Mouse (Mus musculus): ENCODE measurements at regions not wholly inside any gene's neighbourhood (a gene's known extent, or its start where the extent isn't known, plus 50 kb on each side); places are given as distances from the start of the nearest gene placed in this dataset.
"Not testable (repeated sequence)": the region's sequence is repeated elsewhere in the genome, so short reads cannot be mapped to it uniquely, and the experiment has no call there.

DNA sequence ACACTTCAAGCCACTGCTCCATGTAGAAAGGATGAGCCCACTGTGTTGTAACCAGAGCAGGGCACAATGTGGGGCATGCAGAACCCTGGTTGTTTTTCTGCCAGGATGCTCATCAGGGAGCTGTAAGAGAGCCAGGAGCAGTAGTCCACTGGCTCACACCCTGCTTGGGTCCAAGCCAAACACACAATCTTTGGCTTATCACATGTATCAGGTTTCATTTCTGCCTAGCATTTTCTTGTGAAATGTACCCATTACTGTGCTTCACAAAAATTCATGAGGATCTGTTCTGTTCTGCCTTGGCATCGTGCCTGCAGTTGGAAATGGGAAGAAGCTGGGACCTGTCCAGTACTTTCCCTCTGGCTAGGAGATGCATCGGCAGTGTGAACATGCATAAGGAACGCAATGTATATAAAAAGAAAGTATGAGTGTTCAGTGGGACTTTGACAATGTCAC, 491.6 kb upstream of the Igfbp3 start:
- in situ Hi-C loops (cut with MseI, MboI), result no loop called here

DNA sequence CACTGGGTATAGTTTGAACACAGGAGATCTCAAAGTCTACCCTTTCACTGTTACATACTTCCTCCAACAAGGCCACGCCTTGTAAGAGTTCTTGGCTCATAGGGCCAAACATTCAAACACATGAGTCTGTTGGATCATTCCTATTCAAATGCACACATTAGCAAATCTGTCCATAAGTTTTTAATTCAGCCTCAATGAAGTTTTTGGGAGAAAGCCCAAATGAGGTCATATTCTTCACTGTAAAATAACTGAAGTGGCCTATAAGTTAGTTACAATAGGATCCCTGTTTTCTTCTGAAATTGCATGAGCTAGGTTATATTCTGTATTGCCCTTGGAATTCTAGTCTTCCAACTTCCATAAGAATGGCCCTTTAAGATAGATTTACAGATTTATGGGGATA, 483.9 kb upstream of the Igfbp3 start:
- in situ Hi-C loops (cut with MseI, MboI), result no loop called here

DNA sequence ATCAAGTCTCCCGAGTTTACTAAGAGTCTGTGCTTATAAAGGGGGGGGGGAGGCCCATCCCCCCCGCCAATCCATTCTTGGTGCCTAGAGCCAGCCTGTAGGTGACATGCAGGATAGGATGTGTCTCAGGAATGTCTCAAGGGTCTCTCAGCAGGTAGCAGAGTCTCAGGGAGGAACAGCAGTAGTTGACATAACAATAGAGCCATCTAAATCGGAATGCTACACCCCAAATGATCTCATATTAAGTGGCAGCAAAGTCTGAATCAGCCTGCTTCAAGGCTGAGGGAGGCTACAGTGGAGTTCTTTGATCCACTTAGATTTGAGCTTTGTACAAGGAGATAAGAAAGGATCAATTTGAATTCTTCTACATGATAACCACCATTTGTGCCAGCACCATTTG, 476.0 kb upstream of the Igfbp3 start:
- in situ Hi-C loops (cut with MseI, MboI), result not testable (repeated sequence)

DNA sequence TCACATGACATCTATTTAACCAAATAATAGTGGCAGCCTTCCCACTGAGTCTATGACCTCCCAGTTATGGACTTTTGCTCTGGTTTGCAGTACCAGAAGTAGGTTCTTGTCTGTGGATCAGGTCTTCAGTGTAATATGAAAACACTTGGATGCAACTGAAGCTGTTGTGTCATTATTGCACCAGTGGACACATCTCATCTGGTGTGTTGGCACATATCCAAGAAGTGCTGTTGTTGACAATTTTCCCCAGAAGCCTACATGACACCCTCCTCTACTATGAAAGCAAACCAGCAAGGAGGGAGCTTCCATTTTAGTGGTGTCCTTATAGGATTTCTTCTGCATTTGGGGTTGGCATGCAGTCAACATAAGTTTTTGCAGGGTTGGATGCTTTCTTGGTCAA, 459.1 kb upstream of the Igfbp3 start:
- in situ Hi-C loops (cut with MseI, MboI), result no loop called here

DNA sequence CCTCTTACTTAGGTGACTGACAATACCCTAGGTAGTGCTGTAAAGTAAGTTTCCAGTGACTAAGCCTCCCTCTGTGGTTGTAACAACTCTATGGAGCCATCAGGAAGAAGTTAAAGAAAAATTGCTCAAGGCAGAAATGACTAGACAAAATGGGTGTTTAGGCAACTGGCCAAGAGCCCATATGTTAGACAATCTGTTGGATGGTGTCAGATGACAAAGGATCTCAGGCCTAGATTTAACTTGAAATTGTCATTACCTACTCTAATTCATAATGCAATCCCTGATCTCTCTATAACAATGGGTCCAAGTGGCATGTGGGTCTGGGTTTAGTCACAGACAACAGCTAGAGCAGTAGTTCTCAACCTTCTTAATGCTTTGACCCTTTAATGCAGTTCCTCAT, 416.9 kb upstream of the Igfbp3 start:
- in situ Hi-C loops (cut with MseI, MboI), result no loop called here

DNA sequence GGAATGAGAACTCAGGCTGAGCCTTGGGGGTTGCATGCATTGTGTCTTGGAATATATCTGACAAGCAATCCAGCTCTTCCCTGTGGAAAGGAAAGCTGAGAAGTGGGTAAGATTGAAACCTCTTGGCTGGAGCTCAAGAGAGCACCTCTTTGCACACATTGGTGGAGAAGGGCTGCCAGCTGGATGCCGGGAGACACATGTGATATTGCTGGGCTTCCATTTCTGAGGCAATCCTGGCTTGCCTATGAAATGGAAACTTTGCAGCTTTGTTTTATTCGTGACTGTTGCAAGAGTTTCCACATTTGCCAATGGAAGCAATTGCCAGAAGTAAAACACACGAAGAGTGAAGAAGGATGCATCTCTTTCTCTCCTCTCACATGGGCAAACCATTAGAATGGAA, 411.5 kb upstream of the Igfbp3 start:
- in situ Hi-C loops (cut with MseI, MboI), result no loop called here

DNA sequence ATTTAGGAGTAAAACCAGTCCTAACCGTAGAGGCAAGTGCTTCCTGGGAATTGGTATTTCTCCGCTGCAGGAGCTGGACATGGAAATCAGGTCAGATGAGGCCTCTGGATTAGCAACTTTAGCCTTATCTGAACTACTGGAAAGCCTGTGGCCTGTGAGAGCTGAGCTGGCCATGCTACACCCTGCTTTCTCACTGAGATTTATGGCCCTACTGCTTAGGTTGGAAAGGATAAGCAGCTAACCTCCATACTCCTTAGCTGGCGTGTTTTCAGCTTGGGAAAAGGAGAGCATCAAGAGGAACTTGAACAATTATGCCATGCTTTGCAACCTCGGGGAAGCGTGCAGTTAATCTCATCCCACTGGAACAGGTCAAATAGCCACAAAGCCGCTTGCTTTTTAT, 406.6 kb upstream of the Igfbp3 start:
- in situ Hi-C loops (cut with MseI, MboI), result no loop called here

DNA sequence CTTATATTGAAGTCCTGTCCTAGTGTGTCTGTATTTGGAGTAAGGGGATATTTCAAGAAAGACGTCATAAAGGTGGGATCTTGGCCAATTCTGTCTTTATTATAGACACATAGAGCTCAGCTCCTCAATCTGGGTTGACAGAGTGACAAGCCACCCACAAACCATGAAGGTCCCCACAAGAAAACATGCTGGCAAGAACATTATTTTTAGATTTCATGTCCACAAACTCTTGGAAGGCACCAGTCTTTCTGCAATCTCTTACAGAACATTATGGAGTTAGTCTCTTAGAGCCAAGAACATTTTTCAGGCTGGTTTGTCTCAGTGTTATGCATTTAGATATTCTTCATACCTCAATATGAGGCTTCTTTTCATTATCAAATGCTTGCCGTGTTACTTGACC, 397.0 kb upstream of the Igfbp3 start:
- in situ Hi-C loops (cut with MseI, MboI), result no loop called here

DNA sequence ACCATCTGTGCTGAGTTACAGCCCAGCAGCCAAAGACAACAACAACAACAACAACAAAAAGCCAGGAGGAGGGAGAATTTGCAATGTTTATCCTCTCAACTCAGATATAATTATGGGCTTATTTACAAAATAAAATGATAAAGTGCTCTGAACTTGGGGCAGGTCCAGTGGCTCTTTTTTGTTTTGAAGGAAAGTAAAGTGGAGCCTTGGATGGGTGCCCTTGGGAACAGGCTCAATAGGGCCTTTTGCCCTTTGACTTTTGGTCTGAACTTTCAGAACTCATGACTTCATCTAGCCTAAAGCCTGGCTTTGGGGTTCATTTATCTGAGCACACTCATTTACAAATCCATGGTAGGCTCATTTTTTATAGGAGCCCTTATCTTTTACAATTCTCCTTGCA, 396.2 kb upstream of the Igfbp3 start:
- in situ Hi-C loops (cut with MseI, MboI), result no loop called here

DNA sequence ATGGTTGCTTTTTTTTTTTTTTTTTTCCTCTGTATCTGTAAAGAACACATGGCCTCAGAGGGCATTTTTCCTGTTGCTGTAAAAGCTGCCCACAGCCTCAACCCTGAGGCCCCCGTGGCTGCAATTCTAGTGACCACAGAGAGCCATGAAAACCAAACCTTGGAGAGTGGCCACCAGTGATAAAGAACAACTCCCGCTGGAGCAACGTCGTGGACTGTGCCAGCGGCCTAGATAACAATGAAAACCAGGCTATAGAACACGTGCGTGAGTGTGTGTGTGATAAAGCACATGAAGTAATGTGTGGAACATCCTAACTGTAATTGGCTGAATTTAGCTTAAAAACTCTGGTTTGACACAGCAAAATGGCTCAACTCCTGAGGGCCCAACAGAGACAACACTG, 392.9 kb upstream of the Igfbp3 start:
- in situ Hi-C loops (cut with MseI, MboI), result no loop called here

DNA sequence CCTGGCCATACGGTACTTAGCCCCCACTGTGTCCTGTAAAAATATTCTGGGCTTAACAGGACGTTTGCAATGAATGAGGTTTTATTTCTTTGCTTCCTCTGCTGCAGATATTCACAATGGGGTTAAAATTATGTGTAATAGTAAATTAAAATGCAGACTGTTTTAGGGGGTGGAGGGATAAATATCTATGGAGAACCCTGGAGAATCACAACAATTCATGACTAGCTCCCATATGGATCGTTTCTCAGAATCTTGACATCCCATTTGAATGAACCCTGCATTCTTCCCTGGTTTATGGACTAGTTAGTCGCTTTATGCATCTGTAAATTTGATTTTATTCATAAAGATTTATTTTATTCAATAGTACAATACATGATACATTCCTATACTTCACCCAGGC, 378.3 kb upstream of the Igfbp3 start:
- in situ Hi-C loops (cut with MseI, MboI), result no loop called here

DNA sequence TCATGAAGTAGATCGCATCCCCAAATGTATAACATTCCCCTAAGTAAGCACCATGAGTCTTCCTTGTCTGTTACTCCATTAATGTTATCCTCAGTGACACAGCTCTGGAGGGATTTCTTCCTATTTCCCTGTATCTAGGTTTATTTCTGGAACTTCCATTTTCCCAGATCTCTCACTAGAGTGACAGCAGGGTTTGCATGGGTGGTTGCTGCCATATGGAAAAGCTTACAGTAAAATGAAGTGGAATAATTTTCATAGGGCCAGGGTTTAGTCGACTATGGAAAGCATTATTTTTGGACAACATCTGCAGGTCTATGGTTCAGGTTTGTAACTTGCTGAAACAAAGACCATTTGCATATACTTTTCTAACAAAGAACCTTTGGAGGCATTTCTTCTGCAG, 369.6 kb upstream of the Igfbp3 start:
- in situ Hi-C loops (cut with MseI, MboI), result no loop called here

DNA sequence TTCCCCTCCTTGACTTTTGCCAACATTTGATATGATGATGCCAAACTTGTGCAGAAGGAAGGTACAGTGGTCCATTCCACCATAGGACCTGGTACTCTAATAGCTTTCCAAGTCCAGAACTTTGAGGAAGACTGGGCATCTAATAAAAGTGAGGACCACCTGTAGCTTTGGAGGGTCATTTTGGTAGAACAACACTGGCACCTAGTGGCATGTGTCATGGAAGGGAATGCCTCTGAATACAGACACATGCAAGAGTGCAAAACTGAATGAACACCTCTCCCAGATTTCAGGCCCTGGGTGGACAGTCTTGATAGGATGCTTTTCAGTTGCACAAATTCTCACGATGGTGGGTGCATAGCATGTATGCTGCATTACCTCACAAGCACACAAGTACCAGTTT, 354.8 kb upstream of the Igfbp3 start:
- in situ Hi-C loops (cut with MseI, MboI), result loop anchor here in 1 of 2 experiments (10.0 kb wide), 1 partner anchor 354 kb away; the partner anchor contains the start of gene Igfbp3

DNA sequence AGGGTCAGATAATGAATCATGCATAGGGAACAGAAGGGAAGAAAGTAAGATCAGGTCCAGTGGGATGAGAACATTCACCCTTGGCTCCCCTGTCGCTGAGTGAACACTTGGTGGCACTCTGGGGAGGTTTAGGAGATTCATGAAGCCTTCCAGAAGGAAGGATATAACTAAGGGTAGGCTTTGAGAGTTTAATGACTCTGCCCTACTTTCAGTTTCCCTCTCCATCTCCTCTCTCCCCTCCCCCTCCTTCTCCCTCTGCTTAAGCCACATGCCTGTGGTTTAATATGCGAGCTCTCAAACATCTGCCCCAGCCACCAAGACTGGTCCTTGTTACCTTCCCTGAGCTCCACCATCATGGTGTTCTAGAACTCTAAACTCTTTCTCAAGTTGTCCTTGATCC, 348.3 kb upstream of the Igfbp3 start:
- in situ Hi-C loops (cut with MseI, MboI), result loop anchor here in 1 of 2 experiments (10.0 kb wide), 1 partner anchor 347 kb away; the partner anchor contains the start of gene Igfbp3

DNA sequence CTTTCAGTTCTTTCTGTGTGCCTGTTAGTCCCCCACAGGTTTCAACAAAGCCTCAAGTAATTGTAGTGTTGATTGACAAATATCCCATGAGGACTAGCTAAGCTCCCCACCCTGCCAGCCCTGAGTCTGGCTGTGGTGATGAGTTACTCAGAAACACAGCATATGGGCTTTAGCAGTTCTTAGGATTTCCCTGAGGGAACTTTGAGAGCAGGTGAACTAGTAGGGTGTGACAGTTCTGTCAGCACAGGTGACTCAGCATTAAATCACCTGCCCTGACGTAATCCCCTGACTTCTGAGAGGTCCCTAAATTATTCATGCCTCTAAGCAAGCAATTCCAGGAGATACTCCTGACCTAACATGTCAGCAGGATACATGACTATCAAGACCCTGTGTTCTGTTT, 347.7 kb upstream of the Igfbp3 start:
- in situ Hi-C loops (cut with MseI, MboI), result loop anchor here in 1 of 2 experiments (10.0 kb wide), 1 partner anchor 347 kb away; the partner anchor contains the start of gene Igfbp3

DNA sequence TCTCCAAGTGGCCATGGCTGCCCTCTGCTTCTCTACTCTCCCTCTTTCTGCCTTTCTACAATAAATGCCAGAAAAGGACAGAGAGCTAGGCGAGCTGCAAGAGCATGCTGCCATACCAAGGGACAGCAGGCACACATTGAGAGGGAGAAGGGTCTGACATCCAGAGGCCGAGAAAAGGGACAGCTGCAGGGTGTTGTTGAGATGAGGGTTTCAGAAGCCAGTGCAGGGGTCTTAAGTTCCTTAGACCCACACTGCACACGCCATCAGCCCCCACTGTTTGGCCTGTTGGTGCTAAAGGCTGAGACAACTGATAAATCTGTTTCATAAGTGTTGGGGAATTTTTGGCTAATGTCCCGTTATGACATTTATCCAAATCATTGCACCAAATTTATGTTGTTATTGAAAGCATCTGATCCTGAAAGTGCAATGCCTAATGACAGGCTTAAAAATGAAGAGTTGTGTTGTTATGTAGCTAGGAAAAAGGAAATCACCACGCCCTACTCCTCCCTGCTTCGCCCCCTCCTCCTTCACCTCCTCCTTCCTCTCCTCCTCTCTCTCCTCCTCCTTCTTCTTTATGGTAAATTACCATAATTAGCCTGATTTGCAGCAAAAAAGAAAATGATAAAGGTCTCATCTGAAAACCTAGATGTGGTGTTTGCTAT, 342.0 kb upstream of the Igfbp3 start:
- in situ Hi-C loops (cut with MseI, MboI), result no loop called here

DNA sequence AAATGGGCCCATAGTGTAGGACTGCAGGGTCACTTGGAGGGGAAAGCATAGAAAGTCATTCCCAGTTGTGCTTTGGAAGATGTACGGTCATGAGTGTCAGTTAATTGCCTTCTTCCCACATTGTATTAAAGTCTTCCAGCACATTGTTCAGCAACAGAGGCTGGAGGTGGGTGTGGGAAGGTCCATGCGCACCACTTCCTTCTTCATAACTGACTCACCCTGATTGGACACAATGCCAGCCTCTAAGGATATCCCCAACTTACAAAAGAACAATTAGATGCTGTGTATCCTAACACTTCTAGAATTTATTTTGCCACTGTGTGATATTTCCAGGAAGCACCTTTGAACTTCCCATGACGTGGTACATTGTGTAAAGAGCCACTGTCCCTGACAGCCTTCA, 338.4 kb upstream of the Igfbp3 start:
- in situ Hi-C loops (cut with MseI, MboI), result no loop called here

DNA sequence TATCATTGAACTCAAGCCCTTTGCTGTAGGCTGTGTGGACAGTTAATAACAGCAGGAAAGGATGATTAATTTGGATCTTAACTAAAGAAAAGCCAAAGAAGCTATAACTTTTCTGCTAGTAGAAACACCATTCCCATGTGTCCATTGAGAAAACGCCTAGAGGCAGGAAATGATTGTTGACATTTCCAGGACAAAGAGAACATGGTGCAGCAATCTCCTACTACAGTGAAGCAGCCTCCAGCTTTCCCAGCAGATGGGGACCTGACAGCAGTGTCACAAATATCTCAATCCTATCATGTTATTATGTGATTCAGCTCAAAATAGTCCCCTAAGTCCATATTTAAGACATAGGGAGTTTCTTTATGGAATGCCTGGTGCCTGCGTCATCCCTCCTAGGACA, 334.1 kb upstream of the Igfbp3 start:
- in situ Hi-C loops (cut with MseI, MboI), result no loop called here

DNA sequence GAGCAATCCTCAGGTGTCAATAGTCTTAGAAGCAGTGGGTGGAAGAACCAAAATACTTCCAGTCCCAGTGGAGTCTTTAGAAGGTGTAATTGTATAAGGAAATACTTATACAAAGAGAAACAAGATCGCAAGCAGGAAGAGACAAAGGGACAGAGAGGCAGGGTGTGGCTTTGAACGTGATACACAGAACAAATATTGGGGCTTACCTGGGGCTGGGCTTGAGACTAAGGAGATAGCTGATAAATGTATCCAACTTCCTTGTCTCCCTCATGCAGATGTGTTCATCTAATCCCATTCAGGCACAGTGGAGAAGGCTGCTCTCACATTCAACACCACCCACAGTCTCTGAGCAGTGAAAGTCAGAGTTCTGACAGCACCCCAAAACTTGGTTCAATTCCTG, 331.9 kb upstream of the Igfbp3 start:
- in situ Hi-C loops (cut with MseI, MboI), result no loop called here

DNA sequence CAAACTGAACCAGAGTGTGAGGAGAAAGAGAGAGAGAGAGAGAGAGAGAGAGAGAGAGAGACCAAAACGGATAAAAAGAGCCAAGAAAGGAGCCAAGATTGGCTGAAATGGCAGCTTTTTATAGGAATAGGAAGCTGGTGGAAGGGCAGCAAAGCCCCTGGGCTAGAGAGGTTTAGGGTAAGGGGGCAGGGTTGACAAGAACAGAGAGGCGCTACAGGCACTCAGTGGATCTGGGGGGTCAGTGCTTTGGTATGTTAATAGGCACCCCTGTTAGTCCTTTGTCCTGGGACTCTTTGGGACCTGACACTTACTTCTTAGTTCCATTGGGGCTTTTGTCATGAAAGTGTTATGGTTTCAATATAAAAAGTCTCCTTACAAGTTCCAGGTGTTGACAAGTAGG, 320.9 kb upstream of the Igfbp3 start:
- in situ Hi-C loops (cut with MseI, MboI), result no loop called here

DNA sequence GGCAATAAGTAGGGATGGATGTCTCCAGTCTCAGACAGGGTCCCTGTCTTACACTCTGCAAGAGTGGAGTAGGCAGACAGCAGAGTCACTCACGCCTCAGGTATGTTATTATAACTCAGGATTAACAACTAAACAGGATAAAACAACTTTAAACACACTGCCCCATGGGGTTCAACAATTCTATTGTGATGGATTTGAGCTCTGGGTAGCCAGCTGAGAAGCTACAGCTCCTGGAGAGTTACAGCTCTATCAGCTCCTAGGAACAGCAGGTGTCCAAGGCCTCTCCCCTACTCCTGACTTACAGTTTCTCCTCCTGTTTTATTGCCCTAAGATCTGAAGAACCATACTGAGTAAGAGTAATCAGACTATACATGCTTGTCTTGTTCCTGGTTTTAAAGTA, 319.6 kb upstream of the Igfbp3 start:
- in situ Hi-C loops (cut with MseI, MboI), result no loop called here

DNA sequence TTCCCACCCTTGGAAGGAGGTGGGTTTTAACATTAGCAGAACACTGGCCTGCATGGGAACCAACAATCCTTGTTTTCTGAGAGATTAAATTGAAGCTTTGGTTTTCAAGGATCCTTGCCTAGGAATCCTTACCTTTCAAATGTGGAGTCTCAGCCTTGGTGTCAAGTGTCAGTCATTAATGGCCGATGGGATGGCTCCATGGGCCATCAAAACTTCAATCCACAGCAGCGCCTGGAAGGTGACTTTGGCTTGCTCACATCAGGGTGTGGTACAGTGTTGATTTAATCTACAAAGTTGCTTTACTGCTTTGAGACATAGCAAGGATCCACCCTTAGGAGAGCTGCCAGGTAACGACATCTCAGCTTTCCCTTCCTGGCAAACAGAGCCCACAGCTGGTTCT, 318.1 kb upstream of the Igfbp3 start:
- in situ Hi-C loops (cut with MseI, MboI), result no loop called here

DNA sequence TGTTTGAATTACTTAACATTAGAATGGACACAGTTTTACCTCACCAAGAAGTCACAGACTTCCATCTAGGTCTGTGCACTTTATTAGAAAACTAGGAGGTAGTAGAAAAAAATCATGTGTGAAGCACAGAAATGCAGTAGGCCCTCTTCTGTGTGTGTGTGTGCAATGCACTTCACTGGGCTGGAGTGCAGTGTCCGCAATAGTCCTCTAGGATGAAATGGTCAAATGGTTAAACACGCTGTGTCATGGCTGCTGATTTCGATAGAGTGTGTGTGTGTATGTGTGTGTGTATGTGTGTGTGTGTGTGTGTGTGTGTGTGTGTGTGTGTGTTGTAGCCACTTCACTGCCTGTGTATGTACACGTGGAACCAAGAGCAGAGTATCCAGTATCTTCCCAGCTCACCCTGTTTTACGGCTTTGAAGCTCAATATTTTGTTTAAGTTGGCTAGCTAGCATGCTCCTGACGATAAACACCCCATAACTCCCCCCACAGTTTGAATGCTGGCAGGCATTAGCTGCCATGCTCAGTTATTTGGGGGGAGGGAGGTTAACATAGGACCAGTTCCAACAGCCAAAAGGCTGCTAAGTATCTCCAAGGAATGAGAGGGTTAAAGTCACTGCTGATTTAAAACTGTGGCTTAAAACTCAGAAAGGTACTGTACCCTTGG, 316.9 kb upstream of the Igfbp3 start:
- in situ Hi-C loops (cut with MseI, MboI), result no loop called here

DNA sequence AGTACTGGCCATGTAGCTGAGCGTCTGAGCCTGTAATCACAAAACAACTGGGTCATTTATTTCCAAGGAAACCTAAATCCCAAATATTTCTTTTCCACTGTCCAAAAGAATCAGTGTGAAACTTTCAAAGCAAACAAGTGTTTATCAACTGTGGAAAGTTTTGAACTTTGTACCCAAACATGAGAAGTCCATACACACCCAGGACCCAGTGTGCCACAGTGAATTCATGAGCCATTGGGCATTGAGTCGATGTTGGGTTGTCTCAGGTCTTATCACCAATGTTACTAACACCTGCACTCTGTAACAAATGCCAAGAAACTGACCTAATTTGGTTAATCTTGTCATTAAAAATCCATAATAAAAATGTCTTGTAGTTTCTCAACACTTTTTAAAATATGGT, 305.8 kb upstream of the Igfbp3 start:
- in situ Hi-C loops (cut with MseI, MboI), result no loop called here

All from mouse trophoblast stem cell (cell line).